Mouse (Mus musculus): ENCODE measurements at regions not wholly inside any gene's neighbourhood (a gene's known extent, or its start where the extent isn't known, plus 50 kb on each side); places are given as distances from the start of the nearest gene placed in this dataset.

DNA sequence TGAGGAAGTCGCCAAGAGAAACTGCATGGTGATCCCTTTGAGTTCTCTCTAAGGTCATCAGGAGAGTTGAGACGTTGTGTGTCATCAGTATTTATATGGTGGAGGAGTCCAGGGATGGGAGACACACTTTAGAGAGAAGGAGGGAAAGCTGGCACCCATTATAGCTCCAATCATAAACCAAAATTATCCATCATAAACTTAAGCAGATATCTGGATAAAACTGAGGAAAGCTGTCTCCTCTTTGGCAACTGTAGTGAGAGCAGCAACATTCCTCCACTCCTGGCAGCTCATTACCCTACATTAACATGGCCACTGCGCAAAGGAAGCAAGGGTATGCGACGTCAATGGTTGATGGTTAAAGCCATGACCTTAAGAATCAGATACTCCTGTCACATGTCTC is 323.6 kb downstream of the Lmx1a start:
- DNase-seq (no peak), ATAC-seq (no peak)
- Histone ChIP-seq H3K36me3 (replicated peaks; ENCODE audit: insufficient read depth, low read length) (no peaks in the 10 kb centered on the region), H3K27ac (ENCODE audit: low read depth) (no peak overlapping the region), H3K4me2 (ENCODE audit: low read depth, low read length) (no peak overlapping the region), H3K4me1 (ENCODE audit: insufficient read depth) (no peaks in the 10 kb centered on the region), H3K9ac (replicated peaks) (no peak overlapping the region), H3K27me3 (ENCODE audit: insufficient read depth, low read length) (no peaks in the 10 kb centered on the region), H3K4me3 (ENCODE audit: low read depth, low read length) (no peak overlapping the region), H3K9me3 (ENCODE audit: low read length) (no peaks in the 10 kb centered on the region)
- TF ChIP-seq CTCF (IDR thresholded peaks at IDR 0.05; ENCODE audit: low read depth) (no peak), EP300 (IDR thresholded peaks at IDR 0.05; ENCODE audit: low read depth) (no peak)
- 70% methylated on average over 5 of the region's 5 CpGs for WGBS (ENCODE audit: insufficient replicate concordance)

DNA sequence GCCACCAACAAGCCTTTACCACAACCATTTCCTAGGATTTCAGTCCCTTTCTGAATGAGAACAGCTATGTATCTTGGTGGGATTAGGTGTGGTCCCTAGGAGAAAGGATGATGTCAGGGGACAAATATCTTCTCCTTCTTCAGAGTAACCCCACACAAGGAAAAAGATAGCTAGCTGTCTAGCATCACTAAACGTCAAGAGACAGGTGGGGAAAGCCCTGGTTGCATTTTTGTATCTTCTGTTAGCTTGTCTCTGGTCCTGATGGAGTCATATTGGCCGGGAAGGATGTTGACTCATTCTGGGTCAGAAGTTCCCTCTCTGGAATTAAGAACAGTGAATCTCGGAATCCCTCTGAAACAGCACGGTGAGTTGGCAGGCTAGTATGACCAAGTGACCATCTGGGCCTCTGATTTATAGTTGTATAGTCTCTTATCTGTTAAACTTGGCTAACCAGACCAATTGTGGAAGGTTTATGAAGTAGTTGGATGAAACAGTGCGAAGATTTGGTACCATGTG is 327.4 kb downstream of the Lmx1a start:
- TF ChIP-seq EP300 (IDR thresholded peaks at IDR 0.05; ENCODE audit: low read depth) (no peak), CTCF (IDR thresholded peaks at IDR 0.05; ENCODE audit: low read depth) (no peak)
- Histone ChIP-seq H3K9me3 (ENCODE audit: low read length) (no peaks in the 10 kb centered on the region), H3K4me2 (ENCODE audit: low read depth, low read length) (no peak overlapping the region), H3K36me3 (replicated peaks; ENCODE audit: insufficient read depth, low read length) (no peaks in the 10 kb centered on the region), H3K27ac (ENCODE audit: low read depth) (no peak overlapping the region), H3K4me1 (ENCODE audit: insufficient read depth) (no peaks in the 10 kb centered on the region), H3K9ac (replicated peaks) (no peak overlapping the region), H3K4me3 (ENCODE audit: low read depth, low read length) (no peak overlapping the region), H3K27me3 (ENCODE audit: insufficient read depth, low read length) (no peaks in the 10 kb centered on the region)
- DNase-seq (no peak), ATAC-seq (no peak)
- WGBS (ENCODE audit: insufficient replicate concordance) = 70% methylated on average over 5 of the region's 5 CpGs

DNA sequence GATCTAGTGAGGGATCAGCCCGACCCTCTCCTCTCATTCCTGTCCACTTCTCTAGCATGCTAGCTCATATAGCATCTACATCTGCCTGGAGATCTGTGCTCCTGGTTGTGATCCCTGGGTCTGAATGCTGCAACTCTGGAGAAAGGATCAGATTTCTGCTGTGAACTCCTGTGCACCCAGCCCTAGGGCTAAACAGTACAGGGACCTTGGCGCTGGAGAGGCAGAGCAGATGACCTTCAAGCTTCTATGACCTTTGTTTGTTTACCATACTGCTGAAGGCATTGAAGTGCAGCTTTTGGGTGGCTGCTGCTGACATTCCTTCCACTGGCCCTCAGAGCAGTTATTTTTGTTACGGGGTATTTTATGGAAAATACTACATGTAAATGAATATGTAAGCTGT is 337.4 kb downstream of the Lmx1a start:
- no peaks in the 10 kb centered on the region for H3K27me3 ChIP-seq (ENCODE audit: insufficient read depth, low read length)
- peak; percentile 92 for ATAC-seq
- peak; percentile 13 for DNase-seq
- H3K4me1 ChIP-seq (ENCODE audit: insufficient read depth) = 0 out of 2 replicates have a peak, but pooled peaks cover 5% of the 10 kb centered on the region
- no peak overlapping the region for H3K27ac ChIP-seq (ENCODE audit: low read depth)
- H3K9me3 ChIP-seq (ENCODE audit: low read length) = no peaks in the 10 kb centered on the region
- no peak for TF ChIP-seq CTCF (IDR thresholded peaks at IDR 0.05; ENCODE audit: low read depth)
- no peak for TF ChIP-seq EP300 (IDR thresholded peaks at IDR 0.05; ENCODE audit: low read depth)
- 60% methylated on average over 3 of the region's 3 CpGs for WGBS (ENCODE audit: insufficient replicate concordance)
- H3K4me2 ChIP-seq (ENCODE audit: low read depth, low read length) = no peak overlapping the region
- H3K36me3 ChIP-seq (replicated peaks; ENCODE audit: insufficient read depth, low read length) = no peaks in the 10 kb centered on the region
- H3K9ac ChIP-seq (replicated peaks) = no peak overlapping the region
- no peak overlapping the region for H3K4me3 ChIP-seq (ENCODE audit: low read depth, low read length)

DNA sequence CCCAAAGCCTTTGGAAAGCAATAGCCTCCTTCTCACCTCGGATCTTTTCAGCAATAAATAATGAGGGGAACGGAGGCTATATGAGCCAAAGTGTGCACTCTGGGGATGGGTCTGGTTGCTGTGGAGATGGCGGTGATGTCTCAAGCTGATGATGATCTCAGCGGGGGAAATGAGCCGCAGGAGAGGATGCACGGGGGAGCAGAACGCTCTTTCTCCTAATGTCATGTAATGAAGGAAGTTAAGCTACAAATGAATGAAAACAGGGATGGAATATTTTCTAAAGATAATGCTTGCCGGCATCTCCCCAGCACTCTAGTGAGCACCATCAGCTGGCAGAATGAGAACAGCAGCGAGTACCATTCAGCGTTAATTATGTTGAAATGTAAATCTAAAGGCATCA is 355.7 kb downstream of the Lmx1a start:
- DNase-seq (no peak), ATAC-seq (no peak)
- Histone ChIP-seq H3K9ac (replicated peaks) (no peak overlapping the region), H3K4me3 (ENCODE audit: low read depth, low read length) (no peak overlapping the region), H3K27me3 (ENCODE audit: insufficient read depth, low read length) (no peaks in the 10 kb centered on the region), H3K4me2 (ENCODE audit: low read depth, low read length) (no peak overlapping the region), H3K27ac (ENCODE audit: low read depth) (no peak overlapping the region), H3K4me1 (ENCODE audit: insufficient read depth) (no peaks in the 10 kb centered on the region), H3K9me3 (ENCODE audit: low read length) (no peaks in the 10 kb centered on the region), H3K36me3 (replicated peaks; ENCODE audit: insufficient read depth, low read length) (no peaks in the 10 kb centered on the region)
- WGBS (ENCODE audit: insufficient replicate concordance) = 76% methylated on average over 10 of the region's 10 CpGs
- TF ChIP-seq CTCF (IDR thresholded peaks at IDR 0.05; ENCODE audit: low read depth) (no peak), EP300 (IDR thresholded peaks at IDR 0.05; ENCODE audit: low read depth) (no peak)

DNA sequence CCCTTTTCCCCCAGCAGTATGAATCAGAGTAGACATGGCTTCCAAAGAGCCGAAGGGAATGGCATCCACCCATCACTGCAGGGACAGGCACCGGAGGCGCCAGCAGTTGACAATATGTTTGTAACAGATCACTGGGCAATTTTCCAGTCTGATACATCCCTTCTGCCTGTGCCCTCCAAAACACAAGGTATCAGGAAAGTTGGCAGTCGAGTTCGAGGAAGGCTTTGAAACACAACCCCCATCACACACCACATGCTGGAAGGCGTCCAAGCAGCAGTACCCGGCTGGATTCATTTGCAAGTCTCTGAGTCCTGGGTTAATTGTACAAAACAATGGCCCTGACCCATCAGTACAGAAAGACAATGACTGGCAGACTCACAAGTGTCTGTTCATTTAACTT is 357.3 kb downstream of the Lmx1a start:
- WGBS (ENCODE audit: insufficient replicate concordance) = 74% methylated on average over 7 of the region's 7 CpGs
- Histone ChIP-seq H3K4me1 (ENCODE audit: insufficient read depth) (no peaks in the 10 kb centered on the region), H3K27me3 (ENCODE audit: insufficient read depth, low read length) (no peaks in the 10 kb centered on the region), H3K9ac (replicated peaks) (no peak overlapping the region), H3K4me2 (ENCODE audit: low read depth, low read length) (no peak overlapping the region), H3K27ac (ENCODE audit: low read depth) (no peak overlapping the region), H3K4me3 (ENCODE audit: low read depth, low read length) (no peak overlapping the region), H3K36me3 (replicated peaks; ENCODE audit: insufficient read depth, low read length) (no peaks in the 10 kb centered on the region), H3K9me3 (ENCODE audit: low read length) (no peaks in the 10 kb centered on the region)
- DNase-seq = no peak
- no peak for TF ChIP-seq CTCF (IDR thresholded peaks at IDR 0.05; ENCODE audit: low read depth)
- no peak for TF ChIP-seq EP300 (IDR thresholded peaks at IDR 0.05; ENCODE audit: low read depth)
- ATAC-seq = no peak

DNA sequence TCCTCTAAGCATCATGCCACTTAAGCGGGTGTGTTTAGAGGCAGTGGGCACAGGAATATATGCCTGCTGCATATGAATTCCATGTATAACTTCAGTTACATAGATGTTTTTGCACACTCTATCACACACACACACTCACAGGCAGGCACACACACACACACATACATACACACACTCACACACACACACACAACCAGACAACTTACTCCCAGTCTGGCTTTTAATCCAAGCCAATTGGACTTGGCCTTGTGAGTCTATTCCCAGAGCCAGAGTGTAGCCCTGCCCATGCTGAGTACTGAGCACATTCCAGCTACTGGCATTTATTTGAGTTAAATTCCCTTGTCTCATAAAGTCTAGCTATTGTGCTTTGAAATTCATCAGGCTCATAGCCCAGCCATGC is 357.7 kb downstream of the Lmx1a start:
- no peaks in the 10 kb centered on the region for H3K4me1 ChIP-seq (ENCODE audit: insufficient read depth)
- H3K9ac ChIP-seq (replicated peaks) = no peak overlapping the region
- no peak overlapping the region for H3K4me3 ChIP-seq (ENCODE audit: low read depth, low read length)
- WGBS (ENCODE audit: insufficient replicate concordance) = 94% methylated on average over 1 of the region's 1 CpGs
- no peak overlapping the region for H3K4me2 ChIP-seq (ENCODE audit: low read depth, low read length)
- DNase-seq (no peak), ATAC-seq (no peak)
- no peak overlapping the region for H3K27ac ChIP-seq (ENCODE audit: low read depth)
- TF ChIP-seq CTCF (IDR thresholded peaks at IDR 0.05; ENCODE audit: low read depth) (no peak), EP300 (IDR thresholded peaks at IDR 0.05; ENCODE audit: low read depth) (no peak)
- H3K36me3 ChIP-seq (replicated peaks; ENCODE audit: insufficient read depth, low read length) = no peaks in the 10 kb centered on the region
- no peaks in the 10 kb centered on the region for H3K9me3 ChIP-seq (ENCODE audit: low read length)
- no peaks in the 10 kb centered on the region for H3K27me3 ChIP-seq (ENCODE audit: insufficient read depth, low read length)

DNA sequence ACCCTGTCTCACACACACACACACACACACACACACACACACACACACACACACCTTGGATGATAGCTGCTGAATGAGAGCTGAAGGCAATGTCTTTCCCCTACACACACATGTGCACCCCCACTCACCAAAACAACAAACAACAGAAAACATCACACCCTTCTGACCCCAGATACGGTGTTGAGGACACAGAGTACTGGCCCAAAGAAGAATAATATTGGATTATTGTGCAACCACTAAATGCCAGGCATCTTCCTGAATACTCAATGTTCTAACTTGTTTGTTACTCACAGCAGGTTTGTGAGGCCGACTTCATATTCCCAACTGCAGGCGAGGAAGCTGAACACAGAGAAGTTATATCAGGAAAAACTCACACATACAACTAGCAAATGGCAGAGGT is 360.9 kb downstream of the Lmx1a start:
- TF ChIP-seq EP300 (IDR thresholded peaks at IDR 0.05; ENCODE audit: low read depth) = peak; percentile 54
- no peak for TF ChIP-seq CTCF (IDR thresholded peaks at IDR 0.05; ENCODE audit: low read depth)
- H3K27me3 ChIP-seq (ENCODE audit: insufficient read depth, low read length) = no peaks in the 10 kb centered on the region
- ATAC-seq (peak; percentile 83), DNase-seq (no peak)
- H3K36me3 ChIP-seq (replicated peaks; ENCODE audit: insufficient read depth, low read length) = no peaks in the 10 kb centered on the region
- H3K4me1 ChIP-seq (ENCODE audit: insufficient read depth) = no peaks in the 10 kb centered on the region
- 72% methylated on average over 3 of the region's 3 CpGs for WGBS (ENCODE audit: insufficient replicate concordance)
- no peaks in the 10 kb centered on the region for H3K9me3 ChIP-seq (ENCODE audit: low read length)
- H3K4me3 ChIP-seq (ENCODE audit: low read depth, low read length) = no peak overlapping the region
- no peak overlapping the region for H3K27ac ChIP-seq (ENCODE audit: low read depth)
- no peak overlapping the region for H3K4me2 ChIP-seq (ENCODE audit: low read depth, low read length)
- H3K9ac ChIP-seq (replicated peaks) = no peak overlapping the region
